Mouse (Mus musculus): Measurements from ENCODE around the gene Pak1. TPM values are rescaled to one million over a fixed set of nuclear protein-coding genes. Genes with fewer than 3 reads are reported as not detected.

The Pak1 gene
- polyA plus RNA-seq, 1 experiment from 2014 or later = 141 TPM

DNA sequence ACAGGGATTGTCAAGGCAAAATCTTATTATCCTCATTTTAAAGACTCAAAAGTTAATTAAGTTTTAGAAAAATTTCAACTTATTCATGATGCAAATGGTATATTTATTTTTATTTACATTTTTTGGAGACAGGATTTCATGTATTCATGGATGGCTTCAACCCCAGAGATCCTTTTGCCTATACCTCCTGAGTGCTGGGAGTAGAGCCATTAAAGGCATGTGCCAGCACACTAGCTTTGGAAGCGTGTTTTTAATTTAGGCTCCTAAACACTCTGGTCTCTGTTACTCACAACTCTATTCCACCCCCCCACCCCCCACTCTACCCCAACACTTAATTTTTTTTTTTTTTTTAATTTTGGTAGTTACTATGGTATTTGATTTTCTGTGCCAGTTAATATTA is 80.4 kb downstream of the Pak1 start:
- 94% methylated on average over 1 of the region's 1 CpGs for WGBS
- H3K4me3 ChIP-seq = no peak overlapping the region
- H3K27ac ChIP-seq (replicated peaks) = no peak overlapping the region
- H3K9ac ChIP-seq = no peak overlapping the region
- H3K36me3 ChIP-seq = peaks cover 11% of the 10 kb centered on the region
- no peak overlapping the region for H3K4me2 ChIP-seq
- H3K27me3 ChIP-seq = no peaks in the 10 kb centered on the region
- no peaks in the 10 kb centered on the region for H3K9me3 ChIP-seq
- ATAC-seq (ENCODE audit: low FRiP score, low read depth) = no peak
- no peaks in the 10 kb centered on the region for H3K4me1 ChIP-seq (replicated peaks)

GRCm38 (mm10) chr7:97872396-97872795 is 84.1 kb downstream of the Pak1 start:
- no peak for ATAC-seq (ENCODE audit: low FRiP score, low read depth)
- no peaks in the 10 kb centered on the region for H3K9me3 ChIP-seq
- WGBS = 81% methylated on average over 4 of the region's 4 CpGs
- H3K9ac ChIP-seq = no peak overlapping the region
- H3K36me3 ChIP-seq = 0 out of 2 replicates have a peak, but pooled peaks cover 3% of the 10 kb centered on the region
- H3K4me1 ChIP-seq (replicated peaks) = no peaks in the 10 kb centered on the region
- H3K27ac ChIP-seq (replicated peaks) = no peak overlapping the region; the same call in 1 of the 2 replicates
- H3K4me3 ChIP-seq = no peak overlapping the region
- no peak overlapping the region for H3K4me2 ChIP-seq
- H3K27me3 ChIP-seq = no peaks in the 10 kb centered on the region

DNA sequence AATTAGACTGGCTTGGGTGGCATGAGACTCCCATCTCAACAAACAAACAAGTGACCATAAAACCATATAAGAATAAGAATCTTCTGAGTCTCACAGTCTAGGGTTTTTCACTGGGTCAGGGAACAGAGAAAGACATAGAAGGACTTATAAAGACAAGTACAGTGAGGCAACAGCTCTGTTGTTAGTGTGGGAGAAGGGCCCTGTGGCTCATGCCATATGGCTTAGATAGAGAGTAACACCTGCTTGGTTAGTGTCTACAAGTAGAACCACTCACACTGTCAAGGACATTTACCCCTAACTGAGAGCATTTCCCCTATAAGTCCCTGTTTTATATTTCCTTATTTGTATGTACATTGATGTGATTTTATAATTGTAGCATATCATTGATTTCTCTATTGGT is 85.0 kb downstream of the Pak1 start:
- no peak overlapping the region for H3K27ac ChIP-seq (replicated peaks)

GRCm38 (mm10) chr7:97877846-97878538 is 89.7 kb downstream of the Pak1 start:
- no peak overlapping the region for H3K4me2 ChIP-seq
- no peaks in the 10 kb centered on the region for H3K27me3 ChIP-seq
- H3K4me3 ChIP-seq = no peak overlapping the region
- ATAC-seq (ENCODE audit: low FRiP score, low read depth) = no peak
- H3K4me1 ChIP-seq (replicated peaks) = no peaks in the 10 kb centered on the region
- H3K27ac ChIP-seq (replicated peaks) = no peak overlapping the region
- H3K9ac ChIP-seq = no peak overlapping the region
- 86% methylated on average over 7 of the region's 7 CpGs for WGBS
- H3K9me3 ChIP-seq = no peaks in the 10 kb centered on the region
- H3K36me3 ChIP-seq = 0 out of 2 replicates have a peak, but pooled peaks cover 3% of the 10 kb centered on the region

More for the DNA sequence above, 85.0 kb downstream of the Pak1 start:
- no peaks in the 10 kb centered on the region for H3K9me3 ChIP-seq
- no peak for ATAC-seq (ENCODE audit: low FRiP score, low read depth)
- H3K9ac ChIP-seq = no peak overlapping the region
- no peak overlapping the region for H3K4me2 ChIP-seq
- H3K4me3 ChIP-seq = no peak overlapping the region
- no peaks in the 10 kb centered on the region for H3K4me1 ChIP-seq (replicated peaks)
- H3K27me3 ChIP-seq = no peaks in the 10 kb centered on the region
- 0 out of 2 replicates have a peak, but pooled peaks cover 3% of the 10 kb centered on the region for H3K36me3 ChIP-seq

- WGBS = 87% methylated on average over 3 of the region's 3 CpGs
- Histone ChIP-seq H3K27ac (replicated peaks) (no peak overlapping the region), H3K4me1 (replicated peaks) (no peaks in the 10 kb centered on the region), H3K36me3 (peaks cover 42% of the 10 kb centered on the region), H3K9me3 (no peaks in the 10 kb centered on the region), H3K4me2 (no peak overlapping the region), H3K27me3 (no peaks in the 10 kb centered on the region), H3K4me3 (no peak overlapping the region), H3K9ac (no peak overlapping the region)
- no peak for ATAC-seq (ENCODE audit: low FRiP score, low read depth)
Measured at GRCm38 (mm10) chr7:97911646-97912045, 123.3 kb downstream of the Pak1 start.

DNA sequence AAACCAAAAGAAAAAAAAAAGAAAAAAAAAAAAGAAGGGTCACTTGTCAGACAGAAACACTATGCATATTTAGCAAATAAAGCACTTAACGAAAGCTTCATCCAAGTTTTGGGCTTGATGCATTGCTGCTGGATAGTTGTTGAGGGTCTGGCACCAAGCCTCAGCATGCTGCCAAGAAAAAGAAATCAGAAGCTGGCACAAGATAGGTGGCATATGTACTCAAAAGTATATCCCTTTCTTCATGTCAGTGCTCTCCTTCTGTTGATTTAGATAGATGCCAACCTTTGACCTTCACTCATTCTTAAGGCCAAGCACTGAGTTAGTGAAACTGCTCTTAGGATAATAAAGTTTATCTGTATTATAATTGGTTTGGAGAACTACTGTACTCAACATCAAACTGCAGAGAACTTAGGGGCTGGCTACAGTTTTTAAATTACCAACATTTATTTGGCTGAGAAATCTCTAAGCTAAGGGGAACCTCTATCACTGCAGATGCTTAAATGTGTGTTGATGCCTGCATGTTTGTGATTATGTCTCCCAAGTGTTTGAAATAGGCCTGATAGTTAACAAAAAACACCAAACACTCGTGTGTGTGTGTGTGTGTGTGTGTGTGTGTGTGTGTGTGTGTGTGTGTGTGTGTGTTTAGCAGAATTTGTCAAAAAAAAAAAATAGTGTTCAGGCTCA is 126.6 kb downstream of the Pak1 start:
- H3K4me1 ChIP-seq (replicated peaks) = no peaks in the 10 kb centered on the region
- 74% methylated on average over 2 of the region's 2 CpGs for WGBS
- no peak overlapping the region for H3K9ac ChIP-seq
- peaks cover 30% of the 10 kb centered on the region for H3K36me3 ChIP-seq
- ATAC-seq (ENCODE audit: low FRiP score, low read depth) = no peak
- no peaks in the 10 kb centered on the region for H3K27me3 ChIP-seq
- H3K27ac ChIP-seq (replicated peaks) = no peak overlapping the region
- H3K4me3 ChIP-seq = no peak overlapping the region
- no peaks in the 10 kb centered on the region for H3K9me3 ChIP-seq
- H3K4me2 ChIP-seq = no peak overlapping the region

DNA sequence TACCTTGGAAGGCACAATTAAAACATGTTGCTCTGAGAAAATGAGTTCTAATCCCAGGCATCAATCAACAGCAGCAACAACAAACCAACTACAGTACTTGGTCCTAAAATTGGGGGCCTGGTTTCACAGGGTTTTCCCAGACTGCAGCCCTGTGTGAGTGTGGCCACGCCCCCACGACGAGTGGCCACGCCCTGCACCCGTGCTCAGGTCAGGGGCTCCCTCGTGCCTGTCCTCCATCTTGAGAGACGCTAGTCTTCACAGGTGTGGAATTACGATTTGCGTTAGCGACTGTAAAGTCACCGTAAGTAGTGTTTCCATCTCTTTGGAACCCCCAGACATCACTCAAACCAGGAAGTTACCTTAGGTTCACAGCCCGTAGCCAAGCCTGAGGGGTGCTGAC is 131.4 kb downstream of the Pak1 start, which contains the start of gene Gdpd4:
TSS of gene Gdpd4 (plus strand) at position 214 of the 400 bp plus-strand sequence.
- Histone ChIP-seq H3K4me3 (no peak within 1 kb of the TSS), H3K27me3 (no peaks in the 10 kb centered on the region), H3K27ac (replicated peaks) (no peak within 1 kb of the TSS), H3K9ac (no peak within 1 kb of the TSS), H3K4me2 (no peak within 1 kb of the TSS), H3K9me3 (no peaks in the 10 kb centered on the region), H3K4me1 (replicated peaks) (no peaks in the 10 kb centered on the region), H3K36me3 (no peaks in the 10 kb centered on the region)
- 85% methylated on average over 12 of the region's 12 CpGs for WGBS
- no peak for ATAC-seq (ENCODE audit: low FRiP score, low read depth)

DNA sequence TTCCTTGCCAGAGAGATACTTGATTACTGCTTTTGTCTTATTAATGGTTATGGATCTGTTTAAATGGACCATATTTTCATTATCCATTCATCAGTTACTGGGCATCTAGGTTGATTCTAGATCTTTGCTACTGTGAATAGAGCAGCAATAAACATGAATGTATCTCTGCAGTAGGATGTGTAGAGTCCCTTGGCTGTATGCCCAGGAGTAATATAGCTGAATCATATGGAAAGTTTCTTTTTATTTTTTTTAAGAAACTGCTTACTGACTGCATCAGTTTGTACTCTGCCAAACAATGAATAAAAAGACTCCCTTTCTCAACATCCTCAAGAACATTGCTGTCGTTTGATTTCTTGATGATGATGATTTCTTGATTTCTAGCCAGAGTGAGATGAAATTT is 137.5 kb downstream of the Pak1 start:
- WGBS = 76% methylated on average over 1 of the region's 1 CpGs
- H3K36me3 ChIP-seq = no peaks in the 10 kb centered on the region
- no peak overlapping the region for H3K9ac ChIP-seq
- H3K4me2 ChIP-seq = no peak overlapping the region
- H3K4me3 ChIP-seq = no peak overlapping the region
- no peak for ATAC-seq (ENCODE audit: low FRiP score, low read depth)
- H3K27me3 ChIP-seq = no peaks in the 10 kb centered on the region
- H3K4me1 ChIP-seq (replicated peaks) = no peaks in the 10 kb centered on the region
- no peak overlapping the region for H3K27ac ChIP-seq (replicated peaks)
- no peaks in the 10 kb centered on the region for H3K9me3 ChIP-seq

- H3K27me3 ChIP-seq = no peaks in the 10 kb centered on the region
- no peak overlapping the region for H3K4me2 ChIP-seq
- H3K9me3 ChIP-seq = no peaks in the 10 kb centered on the region
- ATAC-seq (ENCODE audit: low FRiP score, low read depth) = no peak
- no peaks in the 10 kb centered on the region for H3K36me3 ChIP-seq
- 77% methylated on average over 5 of the region's 5 CpGs for WGBS
- H3K9ac ChIP-seq = no peak overlapping the region
- no peaks in the 10 kb centered on the region for H3K4me1 ChIP-seq (replicated peaks)
- no peak overlapping the region for H3K4me3 ChIP-seq
- H3K27ac ChIP-seq (replicated peaks) = no peak overlapping the region
Measured at GRCm38 (mm10) chr7:97926978-97927377, 138.6 kb downstream of the Pak1 start.

- 87% methylated on average over 1 of the region's 1 CpGs for WGBS
- Histone ChIP-seq H3K27ac (replicated peaks) (no peak overlapping the region), H3K9ac (no peak overlapping the region), H3K9me3 (no peaks in the 10 kb centered on the region), H3K4me1 (replicated peaks) (no peaks in the 10 kb centered on the region), H3K4me2 (no peak overlapping the region), H3K4me3 (no peak overlapping the region), H3K36me3 (no peaks in the 10 kb centered on the region), H3K27me3 (no peaks in the 10 kb centered on the region)
- no peak for ATAC-seq (ENCODE audit: low FRiP score, low read depth)
Measured at GRCm38 (mm10) chr7:97944485-97944884, 156.1 kb downstream of the Pak1 start.

Data from hindbrain, embryonic 15.5 days (tissue).